Mouse (Mus musculus) C2C12 (cell line): ENCODE data around the gene Tex19.1. TPM values are rescaled to one million over a fixed set of nuclear protein-coding genes. Genes with fewer than 3 reads are reported as not detected.

Source experiments
- H3K27me3 ChIP-seq: one replicate; pipeline ENCODE4 v1.6.1; 2011; ENCODE audit not compliant: control insufficient read depth, insufficient read depth, insufficient read length
- H3K36me3 ChIP-seq: one replicate; pipeline ENCODE4 v1.6.1; 2011; ENCODE audit not compliant: control insufficient read depth, insufficient read depth
- H3K4me3 ChIP-seq: one replicate; pipeline ENCODE4 v1.5.1; 2011; ENCODE audit warnings: mild to moderate bottlenecking, control low read depth; ENCODE audit not compliant: poor library complexity, insufficient read depth, severe bottlenecking
- H3K79me2 ChIP-seq: one replicate; pipeline ENCODE4 v1.6.1; 2011; ENCODE audit not compliant: control insufficient read depth, insufficient read depth
- H3K79me3 ChIP-seq: one replicate; pipeline ENCODE4 v1.6.1; 2011; ENCODE audit warnings: low read depth, control low read depth
- H3ac ChIP-seq: one replicate; pipeline ENCODE3; 2011; ENCODE audit warnings: low read depth; ENCODE audit not compliant: control insufficient read depth, insufficient read length
- CEBPB ChIP-seq: IDR thresholded peaks from one replicate; pipeline ENCODE4 v1.6.1; 2011; ENCODE audit warnings: low read depth, mild to moderate bottlenecking, control low read depth, moderate library complexity
- CTCF ChIP-seq: IDR thresholded peaks from one replicate; pipeline ENCODE4 v1.5.1; 2011; ENCODE audit not compliant: control insufficient read depth, insufficient read depth, insufficient read length
- FOSL1 ChIP-seq: IDR thresholded peaks from one replicate; pipeline ENCODE4 v1.8.0; 2011; ENCODE audit warnings: mild to moderate bottlenecking, low read length; ENCODE audit not compliant: poor library complexity, insufficient read depth, severe bottlenecking
- MAX ChIP-seq: IDR thresholded peaks from one replicate; pipeline ENCODE4 v1.6.1; 2011; ENCODE audit warnings: mild to moderate bottlenecking, control low read depth
- MYOD1 ChIP-seq: IDR thresholded peaks from one replicate; pipeline ENCODE4 v1.6.1; 2011; ENCODE audit warnings: low read depth; ENCODE audit not compliant: control insufficient read depth, insufficient read length
- MYOG ChIP-seq: IDR thresholded peaks from one replicate; pipeline ENCODE4 v1.6.1; 2011; ENCODE audit not compliant: control insufficient read depth, insufficient read length; ENCODE audit errors: extremely low read depth
- USF1 ChIP-seq: IDR thresholded peaks from one replicate; pipeline ENCODE4 v1.6.1; 2011; ENCODE audit warnings: low read depth, mild to moderate bottlenecking, control low read depth, moderate library complexity
- polyA plus RNA-seq: library from polyadenylated mRNA; unstranded; fragments of >200 nt; fragmentation: generic; extraction: Trizol; gene quantifications from one replicate; pipeline ENCODE4 v1.2.1, GENCODE M21; 2012; ENCODE audit warnings: missing spikeins

Tex19.1 gene
- polyA plus RNA-seq, 1 experiment: 0.02 TPM

DNA sequence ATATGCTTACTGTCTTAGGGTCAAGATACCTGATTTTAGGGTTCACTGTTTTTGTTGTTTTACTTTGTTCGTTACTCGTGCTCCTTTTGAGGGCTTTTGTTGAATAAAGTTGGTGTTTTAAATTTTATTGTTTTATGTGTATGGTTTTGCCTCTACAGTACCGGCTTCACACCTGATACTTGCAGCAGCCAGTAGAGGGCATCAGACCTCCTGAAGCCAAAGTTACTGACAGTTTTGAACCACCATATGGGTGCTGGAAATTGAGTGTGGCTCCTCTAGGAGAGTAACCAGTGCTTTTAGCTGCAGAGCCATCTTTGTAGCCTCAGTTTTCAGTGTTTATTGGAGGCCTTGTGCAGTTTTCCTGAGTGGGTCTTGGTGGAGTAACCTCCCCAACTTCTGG lies 2.2 kb downstream of the Tex19.1 start:
- no peak for TF ChIP-seq MYOG
- no peak for TF ChIP-seq USF1
- TF ChIP-seq CTCF: no peak
- TF ChIP-seq MYOD1: no peak
- no peak for TF ChIP-seq MAX
- TF ChIP-seq FOSL1: no peak
- TF ChIP-seq CEBPB: no peak
- Histone ChIP-seq H3K36me3 (no peaks in the 10 kb centered on the region), H3K79me2 (no peaks in the 10 kb centered on the region), H3K4me3 (no peak overlapping the region), H3K79me3 (no peaks in the 10 kb centered on the region), H3K27me3 (peaks cover 2% of the 10 kb centered on the region), H3ac (no peak overlapping the region)

DNA sequence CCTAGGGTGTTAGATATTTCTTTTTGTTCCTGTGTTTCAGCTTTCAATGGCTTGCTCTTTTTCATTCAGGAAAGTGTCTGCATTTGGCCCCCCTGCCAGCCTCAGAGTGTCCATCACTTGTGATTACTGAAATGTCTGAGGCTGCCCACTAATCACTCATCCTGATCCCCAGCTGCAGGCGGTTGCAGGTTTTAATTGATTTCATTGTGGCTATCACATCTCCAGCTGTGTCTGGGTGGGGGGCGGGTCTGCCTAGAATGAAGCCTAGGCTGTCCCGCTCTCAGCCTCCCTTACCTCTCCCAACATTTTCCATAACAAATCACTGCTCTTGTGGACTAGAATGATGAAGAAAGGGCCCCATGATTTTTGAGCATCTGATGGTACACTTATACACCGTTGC lies 8.3 kb downstream of the Tex19.1 start:
- H3K79me2 ChIP-seq: no peaks in the 10 kb centered on the region
- TF ChIP-seq MYOG: no peak
- H3K36me3 ChIP-seq: no peaks in the 10 kb centered on the region
- H3ac ChIP-seq: no peak overlapping the region
- no peak overlapping the region for H3K4me3 ChIP-seq
- peaks cover 39% of the 10 kb centered on the region for H3K27me3 ChIP-seq
- no peaks in the 10 kb centered on the region for H3K79me3 ChIP-seq

DNA sequence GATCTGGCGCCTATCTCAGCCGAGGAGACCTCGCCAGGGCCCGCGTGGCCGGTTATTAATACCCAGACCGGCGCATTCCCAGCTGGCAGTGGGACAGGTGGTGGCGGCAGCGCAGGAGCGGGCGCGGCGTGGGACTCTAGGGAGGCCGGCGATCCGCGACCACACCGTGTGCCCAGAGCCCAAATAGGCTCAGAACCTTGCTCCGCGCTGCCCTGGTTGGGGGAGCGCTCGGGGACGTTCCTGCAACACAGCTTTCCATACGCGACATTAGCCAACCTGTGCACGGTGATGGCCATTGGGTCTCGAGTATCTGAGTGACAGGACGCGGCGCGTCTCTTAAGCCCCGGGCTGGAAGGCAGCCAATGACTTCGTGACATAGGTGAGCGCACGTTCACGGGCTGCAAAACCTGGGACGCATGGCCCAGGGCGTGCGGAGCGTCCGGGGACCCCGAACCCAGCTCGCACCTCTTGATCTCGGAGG lies 10.5 kb downstream of the Tex19.1 start:
- Histone ChIP-seq H3K79me2 (no peaks in the 10 kb centered on the region), H3ac (no peak overlapping the region), H3K27me3 (peaks cover 46% of the 10 kb centered on the region), H3K79me3 (no peaks in the 10 kb centered on the region), H3K4me3 (no peak overlapping the region), H3K36me3 (no peaks in the 10 kb centered on the region)
- TF ChIP-seq CEBPB (no peak), USF1 (no peak), MYOD1 (no peak), MAX (no peak), FOSL1 (no peak), MYOG (no peak), CTCF (no peak)

DNA sequence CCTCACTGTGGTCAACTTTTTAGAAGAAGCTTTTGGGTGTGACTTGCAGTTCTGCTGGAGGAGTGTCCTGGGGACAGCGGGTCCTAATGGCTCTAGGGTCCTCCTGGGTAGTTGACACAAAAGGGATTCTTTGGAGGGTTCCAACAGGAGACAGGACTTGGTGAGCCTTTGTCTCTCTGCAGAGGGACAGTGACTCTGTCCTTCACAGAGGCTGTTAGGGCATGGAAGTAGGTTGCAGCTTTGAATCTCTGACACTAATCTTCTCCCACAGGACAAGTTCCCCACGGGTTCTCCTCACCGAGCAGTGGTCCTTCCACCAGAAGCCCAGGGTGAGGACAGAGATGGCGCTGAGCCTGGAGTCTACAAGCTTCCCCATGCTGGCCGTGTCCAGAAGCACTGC lies 14.0 kb downstream of the Tex19.1 start, which contains the start of gene Uts2r:
Gene Uts2r (plus strand): TSS at position 301 of the 400 bp plus-strand sequence.
- Histone ChIP-seq H3K36me3 (no peaks in the 10 kb centered on the region), H3K27me3 (peaks cover 50% of the 10 kb centered on the region), H3ac (no peak within 1 kb of the TSS)

DNA sequence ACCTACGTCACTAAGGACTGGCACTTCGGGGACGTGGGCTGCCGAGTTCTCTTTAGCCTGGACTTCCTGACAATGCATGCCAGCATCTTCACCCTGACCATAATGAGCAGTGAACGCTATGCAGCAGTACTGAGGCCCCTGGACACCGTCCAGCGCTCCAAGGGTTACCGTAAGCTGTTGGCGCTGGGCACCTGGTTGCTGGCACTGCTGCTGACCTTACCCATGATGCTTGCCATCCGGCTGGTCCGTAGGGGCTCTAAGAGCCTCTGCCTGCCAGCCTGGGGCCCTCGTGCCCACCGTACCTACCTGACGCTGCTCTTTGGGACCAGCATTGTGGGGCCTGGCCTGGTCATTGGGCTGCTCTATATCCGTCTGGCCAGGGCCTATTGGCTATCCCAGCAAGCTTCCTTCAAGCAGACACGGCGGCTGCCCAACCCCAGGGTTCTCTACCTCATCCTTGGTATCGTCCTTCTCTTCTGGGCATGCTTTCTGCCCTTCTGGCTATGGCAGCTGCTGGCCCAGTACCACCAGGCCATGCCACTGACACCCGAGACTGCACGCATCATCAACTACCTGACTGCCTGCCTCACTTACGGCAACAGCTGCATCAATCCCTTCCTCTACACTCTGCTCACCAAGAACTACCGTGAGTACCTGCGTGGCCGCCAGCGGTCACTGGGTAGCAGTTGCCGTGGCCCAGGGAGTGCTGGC lies 14.8 kb downstream of the Tex19.1 start:
- no peaks in the 10 kb centered on the region for H3K79me3 ChIP-seq
- no peak overlapping the region for H3ac ChIP-seq
- no peak overlapping the region for H3K4me3 ChIP-seq
- TF ChIP-seq FOSL1 (no peak), MYOD1 (no peak), MAX (no peak)
- H3K36me3 ChIP-seq: no peaks in the 10 kb centered on the region
- H3K79me2 ChIP-seq: no peaks in the 10 kb centered on the region
- peaks cover 44% of the 10 kb centered on the region for H3K27me3 ChIP-seq

More for the DNA sequence above, 14.0 kb downstream of the Tex19.1 start, which contains the start of gene Uts2r:
- Histone ChIP-seq H3K79me3 (no peaks in the 10 kb centered on the region), H3K4me3 (no peak within 1 kb of the TSS), H3K79me2 (no peaks in the 10 kb centered on the region)
- TF ChIP-seq CTCF (no peak), FOSL1 (no peak), MYOG (no peak), MYOD1 (no peak), CEBPB (no peak), USF1 (no peak), MAX (no peak)

DNA sequence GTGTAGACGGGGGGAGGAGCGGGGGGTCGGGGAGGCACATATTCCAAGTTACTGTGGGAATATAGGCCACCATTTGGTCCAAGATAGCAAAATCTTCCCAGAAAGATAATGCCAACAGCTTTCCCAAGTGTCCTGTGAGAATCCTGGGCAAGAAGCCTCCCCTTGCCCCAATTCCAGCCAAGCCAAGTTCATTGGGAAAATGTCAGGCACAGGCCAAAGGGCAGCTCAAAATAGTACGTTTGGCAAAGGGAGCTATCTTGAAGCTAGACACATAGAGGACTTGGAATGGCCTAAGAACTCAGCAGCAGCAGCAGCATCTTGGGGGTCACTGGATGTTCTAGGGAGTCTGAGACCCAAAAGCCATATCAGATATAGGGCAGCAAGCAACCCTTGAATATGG lies 17.8 kb downstream of the Tex19.1 start:
- Histone ChIP-seq H3K79me2 (no peaks in the 10 kb centered on the region), H3K4me3 (no peak overlapping the region), H3K79me3 (no peaks in the 10 kb centered on the region), H3ac (no peak overlapping the region), H3K27me3 (peaks cover 30% of the 10 kb centered on the region), H3K36me3 (no peaks in the 10 kb centered on the region)
- TF ChIP-seq MAX: no peak
- no peak for TF ChIP-seq CEBPB
- TF ChIP-seq USF1: no peak
- TF ChIP-seq MYOD1: no peak
- TF ChIP-seq CTCF: no peak
- no peak for TF ChIP-seq FOSL1
- TF ChIP-seq MYOG: no peak
